Mouse (Mus musculus): ENCODE results near the gene Nsdhl.
A peak's percentile ranks its signal among the peaks of the same experiment; 100 is the strongest.

The Nsdhl gene

GRCm38 (mm10) chrX:72917884-72918681, at the start of gene Nsdhl, which contains the start of gene Cetn2:
Gene Nsdhl (plus strand): TSS chrX:72918557.
Gene Cetn2 (minus strand): TSS chrX:72918411.
- peak; percentile 74 to 83 for DNase-seq

- no peak for DNase-seq
Observed at GRCm38 (mm10) chrX:72895388-72896054, 22.8 kb upstream of the Nsdhl start.

GRCm38 (mm10) chrX:72896055-72896437, 22.3 kb upstream of the Nsdhl start:
- no peak for DNase-seq

GRCm38 (mm10) chrX:72902530-72902929, 15.8 kb upstream of the Nsdhl start:
- DNase-seq: no peak

GRCm38 (mm10) chrX:72907619-72908403, 10.5 kb upstream of the Nsdhl start:
- no peak for DNase-seq

GRCm38 (mm10) chrX:72908404-72908741, 10.0 kb upstream of the Nsdhl start:
- DNase-seq: no peak

GRCm38 (mm10) chrX:72911611-72912010, 6.7 kb upstream of the Nsdhl start:
- no peak for DNase-seq

- no peak for DNase-seq
Observed at GRCm38 (mm10) chrX:72918682-72919059, 314 bp downstream of the Nsdhl start.

- no peak for DNase-seq
Observed at GRCm38 (mm10) chrX:72921391-72921790, 3.0 kb downstream of the Nsdhl start.

- no peak for DNase-seq
Observed at GRCm38 (mm10) chrX:72953464-72953863, 35.1 kb downstream of the Nsdhl start.

- no peak for DNase-seq
Observed at GRCm38 (mm10) chrX:72956486-72956885, 38.1 kb downstream of the Nsdhl start.

- DNase-seq: no peak
Observed at GRCm38 (mm10) chrX:72960431-72960830, 42.1 kb downstream of the Nsdhl start.

GRCm38 (mm10) chrX:72961511-72961910, 43.2 kb downstream of the Nsdhl start:
- no peak for DNase-seq

- no peak for DNase-seq
Observed at GRCm38 (mm10) chrX:72962743-72963142, 44.4 kb downstream of the Nsdhl start.

GRCm38 (mm10) chrX:72982831-72983230, 64.5 kb downstream of the Nsdhl start:
- no peak for DNase-seq

GRCm38 (mm10) chrX:72985607-72986006, 67.2 kb downstream of the Nsdhl start:
- DNase-seq: no peak

- peak; percentile 35 to 36 for DNase-seq
Observed at GRCm38 (mm10) chrX:72986841-72987519, 68.6 kb downstream of the Nsdhl start, which contains the start of gene Zfp185. Gene Zfp185 (plus strand): TSS chrX:72987339.

GRCm38 (mm10) chrX:72987520-72987905, 69.2 kb downstream of the Nsdhl start:
- no peak for DNase-seq

- no peak for DNase-seq
Observed at GRCm38 (mm10) chrX:72988431-72988830, 70.1 kb downstream of the Nsdhl start.

GRCm38 (mm10) chrX:72990581-72990980, 72.2 kb downstream of the Nsdhl start:
- DNase-seq: no peak

- no peak for DNase-seq
Observed at GRCm38 (mm10) chrX:72992291-72992919, 74.0 kb downstream of the Nsdhl start.

- no peak for DNase-seq
Observed at GRCm38 (mm10) chrX:72995542-72995941, 77.2 kb downstream of the Nsdhl start.

Measured in thymus, adult 18-20 months (tissue).